ENCODE assay signal across 10 mouse cellular contexts in the genomic region with DNA sequence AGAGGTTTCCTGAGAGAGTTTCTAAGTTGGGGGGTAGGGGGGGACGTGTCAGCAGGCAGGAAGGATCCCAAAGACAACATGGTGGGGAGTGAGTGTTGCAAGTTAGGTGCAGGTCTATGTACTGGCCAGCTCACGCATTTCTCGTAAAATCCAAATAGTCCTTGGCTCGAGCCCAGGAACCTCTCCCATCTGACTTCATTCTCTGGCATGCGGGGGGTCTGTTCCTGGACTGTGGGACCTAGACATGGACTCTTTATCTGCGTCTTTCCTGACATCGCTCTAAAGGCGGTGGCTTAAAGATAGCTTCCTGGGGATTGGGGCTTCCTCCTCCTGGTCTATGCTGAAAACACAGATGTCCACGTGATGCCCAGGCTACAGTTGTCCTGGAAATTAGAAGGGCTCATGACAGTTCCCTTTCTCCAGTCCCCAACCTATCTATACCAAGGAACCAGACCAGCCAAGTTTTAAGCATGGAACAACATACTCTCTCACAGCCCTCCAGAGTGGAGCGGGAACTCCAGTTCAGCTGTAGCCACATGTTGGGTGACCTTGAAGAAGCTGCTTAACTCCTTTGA.
DNase-seq lines count a peak whose midpoint lies in the region; ATAC-seq and TF ChIP-seq lines count a peak whose summit lies in the region.
"Had no signal": no experiment of that assay in that cellular context is flagged by ENCODE, and none has a peak within 500 bp of the region (broad histone marks: within the 10 kb centered on the region; RNA-seq: fewer than 3 reads in every experiment).

No protein-coding gene starts in this region.

- H3K79me2 ChIP-seq in myocyte (ENCODE audit: control insufficient read depth, insufficient read depth) = no peaks in the 10 kb centered on the region

- DNase-seq in kidney, postnatal 10 days = peak; percentile 40
- DNase-seq in kidney, adult 11 months = no peak
- peak; percentile 36 for DNase-seq in gastrocnemius, postnatal 10 days
- DNase-seq in thymus, postnatal 36 days = no peak
- no peak for DNase-seq in frontal cortex, postnatal 10 days (ENCODE audit: low spot score in 2 of 2)
- DNase-seq in layer of hippocampus, postnatal 14 days (ENCODE audit: low spot score in 2 of 2) = no peak
- DNase-seq: embryo, embryonic 11 days had no signal

- peak overlapping the region; percentile 38 for H3K27ac ChIP-seq in heart, embryonic 15.5 days
- H3K27ac ChIP-seq: lung, embryonic 15.5 days had no signal

- no peak overlapping the region for H3ac ChIP-seq in myocyte (ENCODE audit: control insufficient read depth, insufficient read length)

- ATAC-seq in heart, embryonic 15.5 days (replicated peaks; ENCODE audit: insufficient number of reproducible peaks, insufficient read depth, low FRiP score, low read depth) = peak; percentile 75

- TF ChIP-seq POLR2A in myocyte (IDR thresholded peaks at IDR 0.05; ENCODE audit: insufficient read length, low read depth) = no peak

- H3K4me1 ChIP-seq in heart, embryonic 15.5 days (replicated peaks) = peaks cover 27% of the 10 kb centered on the region

- no peak overlapping the region for H3K4me3 ChIP-seq in heart, embryonic 15.5 days
- no peak overlapping the region for H3K4me3 ChIP-seq in myocyte
- H3K4me3 ChIP-seq: lung, embryonic 15.5 days had no signal

- no peaks in the 10 kb centered on the region for H3K9me3 ChIP-seq in heart, embryonic 15.5 days (replicated peaks)
- H3K9me3 ChIP-seq: lung, embryonic 15.5 days had no signal

- H3K36me3 ChIP-seq in heart, embryonic 15.5 days = no peaks in the 10 kb centered on the region
- no peaks in the 10 kb centered on the region for H3K36me3 ChIP-seq in myocyte (ENCODE audit: control insufficient read depth, insufficient read depth)
- H3K36me3 ChIP-seq: lung, embryonic 15.5 days had no signal

- 21% methylated on average over 10 of the region's 10 CpGs for WGBS in heart, embryonic 15.5 days

- no peaks in the 10 kb centered on the region for H3K27me3 ChIP-seq in heart, embryonic 15.5 days
- no peaks in the 10 kb centered on the region for H3K27me3 ChIP-seq in myocyte (ENCODE audit: control insufficient read depth, insufficient read depth, insufficient read length)
- H3K27me3 ChIP-seq: lung, embryonic 15.5 days had no signal

- no peak overlapping the region for H3K9ac ChIP-seq in heart, embryonic 15.5 days
- H3K9ac ChIP-seq: lung, embryonic 15.5 days had no signal

- no peak overlapping the region; the same call in 1 of the 2 replicates for H3K4me2 ChIP-seq in heart, embryonic 15.5 days
- no peak overlapping the region for H3K4me2 ChIP-seq in myocyte (ENCODE audit: low read depth)
- H3K4me2 ChIP-seq: lung, embryonic 15.5 days had no signal

TF ChIP-seq in myocyte, 11 proteins besides CTCF, POLR2A, EP300 and RAD21:
- TF ChIP-seq USF1 (IDR thresholded peaks at IDR 0.05; ENCODE audit: low read depth) (peak; percentile 74), TCF12 (IDR thresholded peaks at IDR 0.05; ENCODE audit: insufficient read depth, poor library complexity, severe bottlenecking) (no peak)

Comparison
In these comparisons a context has a peak if more than half of its experiments do, and no peak if none do; other contexts are left out.
1. DNase-seq: peak in kidney, postnatal 10 days (single experiment) and gastrocnemius, postnatal 10 days (single experiment); none in kidney, adult 11 months (single experiment), thymus, postnatal 36 days (0 of 2), frontal cortex, postnatal 10 days (0 of 2) and layer of hippocampus, postnatal 14 days (0 of 2).